Mouse (Mus musculus) lung, embryonic 16.5 days (tissue): ENCODE data around the gene Ptpra. TPM values are rescaled to one million over a fixed set of nuclear protein-coding genes. Genes with fewer than 3 reads are reported as not detected.

Source experiments
- ATAC-seq: fragments of 200-750 bp; cut with Nextera tagmentation; 2 replicates; pipeline ENCODE4 v1.8.0; 2017; ENCODE audit warnings: low read depth, mild to moderate bottlenecking, moderate library complexity
- H3K27ac ChIP-seq: fragments of 300-500 bp; sonication (generic); 2 replicates; pipeline ENCODE4 v1.5.1; 2014; ENCODE audit warnings: mild to moderate bottlenecking, control low read depth, low read length
- H3K27me3 ChIP-seq: fragments of 300-500 bp; sonication (generic); 2 replicates; pipeline ENCODE4 v1.6.1; 2014; ENCODE audit warnings: low read depth, low read length, mixed read lengths; ENCODE audit not compliant: control insufficient read depth, insufficient read depth
- H3K36me3 ChIP-seq: fragments of 300-500 bp; sonication (generic); 2 replicates; pipeline ENCODE4 v1.6.1; 2014; ENCODE audit warnings: low read length; ENCODE audit not compliant: control insufficient read depth, insufficient read depth
- H3K4me1 ChIP-seq: fragments of 300-500 bp; sonication (generic); replicated peaks from 2 replicates; pipeline ENCODE4 v1.6.1; 2014; ENCODE audit warnings: low read length, mixed read lengths; ENCODE audit not compliant: control insufficient read depth, insufficient read depth
- H3K4me2 ChIP-seq: fragments of 300-500 bp; sonication (generic); 2 replicates; pipeline ENCODE4 v1.6.1; 2014; ENCODE audit warnings: low read depth, low read length, control low read depth
- H3K4me3 ChIP-seq: fragments of 300-500 bp; sonication (generic); 2 replicates; pipeline ENCODE4 v1.5.1; 2014; ENCODE audit warnings: mild to moderate bottlenecking, low read length, control low read depth
- H3K9ac ChIP-seq: fragments of 300-500 bp; sonication (generic); 2 replicates; pipeline ENCODE4 v1.6.1; 2014; ENCODE audit warnings: low read length, control low read depth
- H3K9me3 ChIP-seq: fragments of 300-500 bp; sonication (generic); 2 replicates; pipeline ENCODE4 v1.6.1; 2016; ENCODE audit warnings: low read length; ENCODE audit not compliant: control insufficient read depth
- WGBS: fragments of 180-500 bp; shearing (Covaris S2); extraction: QIAGEN DNeasy Blood & Tissue Kit; methylation state at CpG from one replicate; pipeline ENCODE4 v1.1.7; 2014; 5-methylcytosine and 5-hydroxymethylcytosine counted together
- polyA plus RNA-seq: library from polyadenylated mRNA; unstranded; fragments of >200 nt; fragmentation: Nextera tagmentation; extraction: Ambion mirVana; gene quantifications from 2 replicates; pipeline ENCODE4 v1.2.1, GENCODE M21; 2015

The Ptpra gene
- polyA plus RNA-seq, 1 experiment from 2014 or later, result 68.3 TPM

DNA sequence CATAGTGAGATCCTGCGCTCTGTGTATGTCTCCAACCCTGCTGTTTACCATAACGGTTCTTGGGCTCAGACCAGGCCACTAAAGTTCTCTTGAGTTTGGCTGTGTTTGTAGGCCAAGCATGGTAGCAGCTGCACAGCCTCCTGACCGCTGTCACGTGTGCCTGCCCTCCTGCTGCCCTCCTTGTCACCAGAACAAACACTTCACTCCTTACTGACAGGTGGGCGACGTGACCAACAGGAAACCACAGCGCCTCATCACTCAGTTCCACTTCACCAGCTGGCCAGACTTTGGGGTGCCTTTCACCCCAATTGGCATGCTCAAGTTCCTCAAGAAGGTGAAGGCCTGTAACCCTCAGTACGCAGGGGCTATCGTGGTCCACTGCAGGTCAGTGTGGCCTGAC, 90.2 kb downstream of the Ptpra start:
- 56% methylated on average over 9 of the region's 9 CpGs for WGBS
- Histone ChIP-seq H3K4me3 (no peak overlapping the region), H3K4me1 (peaks cover 7% of the 10 kb centered on the region; the same call in 1 of the 2 replicates), H3K27me3 (no peaks in the 10 kb centered on the region), H3K9ac (no peak overlapping the region), H3K9me3 (no peaks in the 10 kb centered on the region), H3K36me3 (peaks cover 23% of the 10 kb centered on the region), H3K27ac (no peak overlapping the region), H3K4me2 (no peak overlapping the region)
- ATAC-seq, result no peak

DNA sequence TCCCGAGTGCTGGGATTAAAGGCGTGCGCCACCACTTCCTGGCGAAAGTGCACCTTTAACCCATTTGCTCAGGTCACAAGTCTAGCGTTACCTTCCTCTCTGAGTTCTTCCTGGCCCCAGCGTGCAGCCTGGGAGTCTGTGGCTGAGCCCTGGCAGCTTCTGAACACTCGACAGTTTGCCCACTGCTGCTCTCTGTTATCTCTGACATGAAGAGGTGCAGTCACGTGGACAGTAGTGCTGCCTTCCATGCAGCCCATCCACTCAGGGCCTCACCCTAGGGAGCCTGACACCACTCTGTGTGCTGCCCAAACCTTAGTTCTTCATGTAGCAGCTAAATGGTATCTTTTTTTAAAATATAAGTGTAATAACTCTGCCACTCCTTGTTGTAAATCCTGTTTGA, 96.9 kb downstream of the Ptpra start:
- H3K27me3 ChIP-seq, result no peaks in the 10 kb centered on the region
- H3K9ac ChIP-seq, result no peak overlapping the region
- no peak overlapping the region for H3K27ac ChIP-seq
- peaks cover 27% of the 10 kb centered on the region for H3K36me3 ChIP-seq
- no peaks in the 10 kb centered on the region for H3K9me3 ChIP-seq
- no peak overlapping the region for H3K4me3 ChIP-seq
- no peak for ATAC-seq
- no peak overlapping the region for H3K4me2 ChIP-seq
- WGBS, result 84% methylated on average over 8 of the region's 8 CpGs
- no peaks in the 10 kb centered on the region for H3K4me1 ChIP-seq

DNA sequence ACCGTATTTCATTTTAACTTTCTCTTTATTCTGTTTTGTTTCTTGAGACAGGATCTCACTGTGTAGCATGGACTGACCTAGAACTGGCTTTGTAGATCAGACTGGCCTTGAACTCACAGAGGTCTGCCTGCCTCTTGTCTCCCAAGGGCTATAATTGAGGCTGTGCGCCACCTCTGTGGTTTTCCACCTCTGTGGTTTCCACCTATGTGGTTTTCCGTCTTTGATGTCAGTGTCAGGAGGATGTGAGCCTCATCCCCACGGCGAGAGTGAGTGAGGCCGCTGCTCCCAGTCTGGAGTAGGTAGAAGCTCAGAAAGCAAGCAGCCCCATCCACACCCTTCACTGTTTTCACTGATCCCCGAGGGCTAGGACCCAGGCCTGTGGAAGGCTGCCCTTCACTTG, 104.8 kb downstream of the Ptpra start:
- peaks cover 13% of the 10 kb centered on the region for H3K36me3 ChIP-seq

DNA sequence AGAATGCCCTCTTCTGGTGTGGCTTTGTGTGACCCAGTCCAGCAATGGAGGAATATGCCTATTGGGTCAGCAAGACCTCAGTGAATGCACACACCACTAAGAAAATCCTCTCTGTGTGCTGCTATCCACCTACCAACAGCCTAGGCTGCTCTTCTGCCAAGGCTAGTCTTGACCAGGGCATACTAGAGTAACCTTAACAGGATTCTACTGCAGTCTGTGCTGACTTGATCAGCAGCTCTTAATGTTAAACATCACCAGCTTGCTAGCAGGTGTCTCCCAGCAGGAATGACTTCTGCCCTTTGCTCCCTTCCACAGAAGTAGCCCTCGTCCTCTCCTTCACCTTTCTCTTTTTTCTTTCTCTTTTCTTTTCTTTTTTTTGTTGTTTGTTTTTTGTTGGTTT, 106.2 kb downstream of the Ptpra start:
- Histone ChIP-seq H3K27me3 (no peaks in the 10 kb centered on the region), H3K4me1 (no peaks in the 10 kb centered on the region), H3K4me3 (no peak overlapping the region), H3K4me2 (no peak overlapping the region), H3K36me3 (peaks cover 13% of the 10 kb centered on the region), H3K9me3 (no peaks in the 10 kb centered on the region), H3K9ac (no peak overlapping the region), H3K27ac (no peak overlapping the region)
- WGBS, result 82% methylated on average over 1 of the region's 1 CpGs
- no peak for ATAC-seq

More for the DNA sequence above, 104.8 kb downstream of the Ptpra start:
- Histone ChIP-seq H3K4me3 (no peak overlapping the region), H3K27ac (no peak overlapping the region), H3K4me1 (no peaks in the 10 kb centered on the region), H3K9me3 (no peaks in the 10 kb centered on the region), H3K9ac (no peak overlapping the region), H3K27me3 (no peaks in the 10 kb centered on the region), H3K4me2 (no peak overlapping the region)
- no peak for ATAC-seq
- WGBS, result 89% methylated on average over 7 of the region's 7 CpGs

DNA sequence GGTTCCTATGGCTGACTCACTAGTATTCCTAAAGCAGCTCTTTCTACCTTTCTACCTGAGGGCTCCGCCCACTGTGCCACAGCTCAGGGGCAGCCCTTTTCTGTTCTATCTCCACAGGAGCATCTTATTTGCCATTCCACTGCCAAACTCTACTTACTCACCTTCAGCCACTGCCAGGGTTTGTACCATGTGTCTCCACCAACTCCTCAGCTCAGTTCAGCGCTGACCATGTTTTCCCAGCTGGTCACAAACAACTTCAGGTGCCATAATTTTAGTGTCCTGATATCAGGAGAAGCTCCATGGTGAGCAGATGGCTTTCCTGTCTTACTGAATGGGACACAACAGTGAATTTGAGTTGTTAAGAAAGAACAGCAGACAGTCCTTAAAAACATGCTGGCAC, 107.4 kb downstream of the Ptpra start:
- Histone ChIP-seq H3K9ac (no peak overlapping the region), H3K27me3 (no peaks in the 10 kb centered on the region), H3K4me3 (no peak overlapping the region), H3K4me2 (no peak overlapping the region), H3K9me3 (no peaks in the 10 kb centered on the region), H3K36me3 (peaks cover 9% of the 10 kb centered on the region), H3K4me1 (no peaks in the 10 kb centered on the region), H3K27ac (no peak overlapping the region)
- WGBS, result 93% methylated on average over 2 of the region's 2 CpGs
- ATAC-seq, result no peak

DNA sequence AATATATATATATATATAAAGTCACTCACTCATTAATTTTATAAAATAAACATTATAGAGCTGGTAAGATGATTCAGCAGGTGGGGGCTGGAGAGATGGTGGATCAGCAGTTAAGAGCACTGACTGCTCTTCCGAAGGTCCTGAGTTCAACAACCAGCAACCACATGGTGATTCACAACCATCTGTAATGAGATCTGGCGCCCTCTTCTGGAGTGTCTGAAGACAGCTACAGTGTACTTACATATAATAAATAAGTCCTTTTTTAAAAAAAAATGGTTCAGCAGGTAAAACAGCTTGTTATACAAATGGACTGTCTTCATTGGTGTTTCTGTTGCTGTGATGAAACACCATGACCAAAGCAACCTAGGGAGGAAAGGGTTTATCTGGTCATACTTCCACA, 107.9 kb downstream of the Ptpra start:
- no peak overlapping the region for H3K4me3 ChIP-seq
- peaks cover 9% of the 10 kb centered on the region for H3K36me3 ChIP-seq
- WGBS, result 70% methylated on average over 2 of the region's 2 CpGs

DNA sequence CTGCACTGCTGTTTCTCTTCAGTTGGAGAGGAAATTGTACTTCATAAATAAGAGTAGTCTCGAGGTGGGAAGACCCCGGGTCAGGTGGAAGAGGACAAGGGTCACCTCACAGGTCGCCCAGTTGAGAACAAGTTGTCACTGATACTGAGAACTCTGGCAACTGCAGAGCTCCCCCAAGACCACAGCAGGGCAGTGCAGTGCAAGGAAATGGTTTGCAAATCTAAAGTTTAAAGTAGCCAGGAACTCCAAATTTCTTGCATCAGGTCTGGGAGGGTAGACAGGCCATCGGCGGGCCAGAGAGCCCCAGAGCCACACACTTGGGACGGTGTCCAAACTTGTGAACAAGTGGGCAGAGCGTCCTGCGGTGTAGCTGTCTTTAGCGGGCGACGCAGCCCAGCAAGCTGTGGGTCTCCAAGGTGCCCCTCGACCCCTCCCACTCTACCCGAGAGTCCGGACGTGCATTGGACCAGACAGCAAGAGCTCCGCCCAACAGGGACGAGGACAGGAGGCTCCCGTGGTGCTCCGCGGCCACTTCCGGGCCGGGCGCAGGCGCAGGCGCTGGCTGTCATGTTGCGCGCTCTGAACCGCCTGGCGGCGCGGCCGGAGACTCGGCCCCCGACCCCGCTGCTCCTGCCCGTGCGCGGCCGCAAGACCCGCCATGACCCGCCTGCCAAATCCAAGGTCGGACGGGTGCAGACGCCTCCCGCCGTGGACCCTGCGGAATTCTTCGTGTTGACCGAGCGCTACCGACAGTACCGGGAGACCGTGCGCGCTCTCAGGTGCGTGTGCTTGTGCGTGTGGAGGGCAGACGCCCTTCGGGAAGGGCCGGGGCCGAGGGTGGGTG, 113.4 kb downstream of the Ptpra start, which contains the start of gene Mrps26:
TSS of gene Mrps26 (plus strand) at position 531 of the 844 bp plus-strand sequence.
- Histone ChIP-seq H3K4me3 (peak within 1 kb of the TSS; percentile 94), H3K27ac (peak within 1 kb of the TSS; percentile 66), H3K9ac (peak within 1 kb of the TSS; percentile 92), H3K9me3 (no peaks in the 10 kb centered on the region), H3K36me3 (peaks cover 6% of the 10 kb centered on the region), H3K27me3 (no peaks in the 10 kb centered on the region), H3K4me2 (peak within 1 kb of the TSS; percentile 88), H3K4me1 (peaks cover 10% of the 10 kb centered on the region)
- ATAC-seq, result peak; percentile 100
- under 1% methylated on average over 61 of the region's 61 CpGs for WGBS

More for the DNA sequence above, 107.9 kb downstream of the Ptpra start:
- no peak for ATAC-seq
- H3K9me3 ChIP-seq, result no peaks in the 10 kb centered on the region
- H3K4me1 ChIP-seq, result peaks cover 2% of the 10 kb centered on the region; the same call in 1 of the 2 replicates
- H3K27ac ChIP-seq, result no peak overlapping the region
- H3K4me2 ChIP-seq, result no peak overlapping the region
- no peak overlapping the region for H3K9ac ChIP-seq
- H3K27me3 ChIP-seq, result no peaks in the 10 kb centered on the region

DNA sequence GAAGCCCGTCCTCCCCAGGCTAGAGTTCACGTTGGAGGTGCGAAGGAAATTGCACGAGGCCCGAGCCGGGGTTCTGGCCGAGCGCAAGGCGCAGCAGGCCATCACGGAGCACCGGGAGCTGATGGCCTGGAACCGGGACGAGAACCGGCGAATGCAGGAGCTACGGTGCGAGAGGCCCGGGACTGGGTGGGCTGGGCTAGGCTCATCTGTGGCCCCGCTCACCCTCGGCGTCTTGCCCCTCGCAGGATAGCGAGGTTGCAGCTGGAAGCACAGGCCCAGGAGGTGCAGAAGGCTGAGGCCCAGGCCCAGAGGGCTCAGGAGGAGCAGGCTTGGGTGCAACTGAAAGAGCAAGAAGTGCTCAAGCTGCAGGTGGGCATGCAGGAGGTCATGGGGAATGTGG, 114.0 kb downstream of the Ptpra start:
- Histone ChIP-seq H3K4me3 (peak overlapping the region; percentile 94), H3K27ac (no peak overlapping the region), H3K9ac (peak overlapping the region; percentile 92), H3K36me3 (peaks cover 6% of the 10 kb centered on the region), H3K27me3 (no peaks in the 10 kb centered on the region), H3K4me1 (peaks cover 10% of the 10 kb centered on the region), H3K4me2 (peak overlapping the region; percentile 80), H3K9me3 (no peaks in the 10 kb centered on the region)
- peak; percentile 21 for ATAC-seq
- WGBS, result 0% methylated on average over 23 of the region's 23 CpGs

DNA sequence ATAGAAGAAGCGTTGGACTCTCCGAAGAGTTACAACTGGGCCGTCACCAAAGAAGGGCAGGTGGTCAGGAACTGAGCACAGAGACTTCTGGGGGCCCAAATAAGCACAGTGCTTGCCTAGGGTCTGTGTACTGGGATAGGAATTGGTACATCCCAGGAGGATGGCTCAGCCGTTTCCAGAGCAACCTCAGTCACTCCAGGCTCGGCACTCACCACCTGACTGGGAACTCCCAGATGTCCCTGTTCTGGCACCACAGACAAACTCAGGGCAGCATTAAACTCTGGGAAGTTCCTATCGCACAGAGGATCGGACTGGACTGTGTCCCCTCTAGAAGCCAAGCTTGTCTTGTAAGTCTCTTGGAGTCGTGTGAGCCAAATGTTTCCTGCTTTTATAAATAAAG, 114.9 kb downstream of the Ptpra start:
- peak overlapping the region; percentile 80; the same call in 1 of the 2 replicates for H3K4me2 ChIP-seq
- WGBS, result 79% methylated on average over 8 of the region's 8 CpGs
- H3K36me3 ChIP-seq, result peaks cover 6% of the 10 kb centered on the region
- no peaks in the 10 kb centered on the region for H3K27me3 ChIP-seq
- ATAC-seq, result no peak
- peak overlapping the region; percentile 94; the same call in 1 of the 2 replicates for H3K4me3 ChIP-seq
- H3K27ac ChIP-seq, result no peak overlapping the region
- H3K9ac ChIP-seq, result no peak overlapping the region
- no peaks in the 10 kb centered on the region for H3K9me3 ChIP-seq
- peaks cover 10% of the 10 kb centered on the region for H3K4me1 ChIP-seq
